Mouse (Mus musculus) ES-Bruce4 (cell line): Measurements from ENCODE around the gene D3Ertd751e.

ENCODE experiments used
- CTCF ChIP-seq: IDR thresholded peaks from one replicate; pipeline ENCODE4 v1.8.1; 2011; ENCODE audit warnings: low read depth, low read length
- POLR2A ChIP-seq: IDR thresholded peaks from one replicate; pipeline ENCODE4 v1.8.1; 2011; ENCODE audit warnings: low read length; ENCODE audit not compliant: insufficient read depth

- no peak for TF ChIP-seq POLR2A
- TF ChIP-seq CTCF = no peak
These were observed 672 bp upstream of the D3Ertd751e start for GRCm38 (mm10) chr3:41741601-41742277.
